Mouse (Mus musculus): ENCODE measurements around the gene H2afx.
"Not testable (repeated sequence)": the region's sequence is repeated elsewhere in the genome, so short reads cannot be mapped to it uniquely, and the experiment has no call there.

- not testable (repeated sequence) for TF ChIP-seq POLR2A (IDR thresholded peaks at IDR 0.05; ENCODE audit: insufficient read length, low read depth); E2F4 (IDR thresholded peaks at IDR 0.05; ENCODE audit: insufficient read depth); MAX (IDR thresholded peaks at IDR 0.05; ENCODE audit: low read depth); TCF12 (IDR thresholded peaks at IDR 0.05; ENCODE audit: insufficient read depth, poor library complexity, severe bottlenecking); CEBPB (IDR thresholded peaks at IDR 0.05; ENCODE audit: insufficient read depth, poor library complexity, severe bottlenecking); USF1 (IDR thresholded peaks at IDR 0.05; ENCODE audit: low read depth); MYOD1 (IDR thresholded peaks at IDR 0.05; ENCODE audit: control insufficient read depth in 1 of 3, insufficient read length in 2 of 3, low read depth in 2 of 3); MYOG (IDR thresholded peaks at IDR 0.05; ENCODE audit: control insufficient read depth in 1 of 3, insufficient read depth in 1 of 3, insufficient read length in 2 of 3, low read depth in 2 of 3); SRF (IDR thresholded peaks at IDR 0.05; ENCODE audit: control insufficient read depth, insufficient read length, low read depth)
These were observed 9.3 kb upstream of the H2afx start for GRCm38 (mm10) chr9:44325032-44325767.
